Mouse (Mus musculus): Measurements from ENCODE around the gene Alg13.

- TF ChIP-seq CTCF (IDR thresholded peaks at IDR 0.05; ENCODE audit: low read depth) (no peak), EP300 (optimal IDR thresholded peaks at IDR 0.05) (no peak)
Observed at GRCm38 (mm10) chrX:144374196-144374595, 56.6 kb downstream of the Alg13 start.

All from stomach, postnatal 0 days (tissue).